Mouse (Mus musculus): ENCODE measurements at regions not wholly inside any gene's neighbourhood (a gene's known extent, or its start where the extent isn't known, plus 50 kb on each side); places are given as distances from the start of the nearest gene placed in this dataset.

DNA sequence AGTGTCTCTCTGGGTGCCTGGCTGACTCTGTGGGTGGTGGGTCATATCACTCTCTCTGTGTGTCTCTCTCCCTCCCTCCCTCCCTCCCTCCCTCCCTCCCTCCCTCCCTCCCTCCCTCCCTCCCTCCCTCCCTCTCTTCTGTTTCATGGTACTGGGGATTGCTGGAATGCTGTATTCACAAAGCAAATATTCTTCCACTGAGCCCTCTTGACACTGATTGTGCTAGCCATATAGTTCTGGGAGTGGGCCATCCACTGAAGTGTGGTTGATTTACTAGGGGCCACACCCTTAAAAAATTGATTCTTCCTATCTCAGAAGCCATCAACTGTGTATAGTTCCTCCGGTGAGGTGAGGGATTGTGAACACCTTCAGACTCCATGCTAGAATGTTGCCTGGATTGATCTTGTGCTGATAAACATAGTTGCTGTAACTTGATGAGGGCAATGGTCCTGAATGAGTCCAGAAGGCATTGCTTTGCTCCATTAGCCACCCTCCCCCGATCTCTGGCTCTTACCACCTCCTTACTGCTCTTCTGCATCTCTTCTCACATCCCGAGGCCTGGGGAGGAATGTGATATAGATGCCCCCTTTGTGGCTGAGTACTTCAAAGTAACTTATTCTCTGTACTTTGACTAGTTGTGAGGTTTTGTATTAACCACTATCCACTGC is 268.8 kb upstream of the Id2 start:
- ATAC-seq = no peak
- no peak overlapping the region for H3K27ac ChIP-seq (ENCODE audit: low read depth, low read length)
- H3K9ac ChIP-seq (ENCODE audit: low read depth, low read length) = no peak overlapping the region
- H3K4me3 ChIP-seq (ENCODE audit: low read length) = no peak overlapping the region
- no peaks in the 10 kb centered on the region for H3K36me3 ChIP-seq (ENCODE audit: control insufficient read depth, insufficient read depth, low read length)
- H3K27me3 ChIP-seq (replicated peaks; ENCODE audit: control insufficient read depth, insufficient read depth, low read length) = no peaks in the 10 kb centered on the region
- peaks cover 3% of the 10 kb centered on the region; the same call in 1 of the 2 replicates for H3K9me3 ChIP-seq (ENCODE audit: control insufficient read depth, low read length)
- 79% methylated on average over 3 of the region's 3 CpGs for WGBS
- H3K4me2 ChIP-seq (ENCODE audit: low read length) = no peak overlapping the region
- H3K4me1 ChIP-seq (ENCODE audit: control insufficient read depth, insufficient read depth, low read depth, low read length) = no peaks in the 10 kb centered on the region

DNA sequence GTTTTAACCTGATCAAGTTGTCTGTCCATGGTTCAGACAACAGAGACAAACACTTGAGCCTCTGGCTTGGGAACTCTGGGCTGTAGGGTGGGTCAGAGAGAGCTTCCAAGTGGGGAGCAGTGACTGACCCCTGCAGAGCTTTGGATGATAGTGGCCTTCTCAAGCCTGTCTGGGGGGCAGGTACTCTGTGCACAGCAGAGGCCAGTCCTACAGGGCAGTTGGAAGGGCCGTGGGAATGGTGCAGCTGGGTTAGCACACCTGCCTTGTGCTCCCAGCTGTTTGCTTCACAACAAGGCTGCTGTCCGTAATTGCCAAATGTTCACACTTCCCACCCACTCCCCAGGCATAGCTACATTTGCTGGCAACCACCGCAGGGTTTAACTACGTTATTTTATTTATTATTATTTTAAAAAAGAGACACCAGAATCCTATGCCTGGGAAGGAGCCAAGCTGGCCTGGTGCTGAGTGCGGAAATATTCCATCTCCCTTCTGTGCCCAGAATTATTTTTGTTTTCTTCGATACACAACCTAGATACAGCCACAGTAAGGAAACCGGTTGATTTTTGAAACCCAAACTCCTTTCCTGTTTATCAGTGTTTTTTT is 268.1 kb upstream of the Id2 start:
- Histone ChIP-seq H3K27me3 (replicated peaks; ENCODE audit: control insufficient read depth, insufficient read depth, low read length) (no peaks in the 10 kb centered on the region), H3K4me1 (ENCODE audit: control insufficient read depth, insufficient read depth, low read depth, low read length) (no peaks in the 10 kb centered on the region), H3K4me3 (ENCODE audit: low read length) (no peak overlapping the region), H3K36me3 (ENCODE audit: control insufficient read depth, insufficient read depth, low read length) (no peaks in the 10 kb centered on the region), H3K9ac (ENCODE audit: low read depth, low read length) (no peak overlapping the region; the same call in 1 of the 2 replicates), H3K27ac (ENCODE audit: low read depth, low read length) (no peak overlapping the region), H3K4me2 (ENCODE audit: low read length) (no peak overlapping the region), H3K9me3 (ENCODE audit: control insufficient read depth, low read length) (peaks cover 3% of the 10 kb centered on the region; the same call in 1 of the 2 replicates)
- 66% methylated on average over 7 of the region's 7 CpGs for WGBS
- ATAC-seq = no peak

DNA sequence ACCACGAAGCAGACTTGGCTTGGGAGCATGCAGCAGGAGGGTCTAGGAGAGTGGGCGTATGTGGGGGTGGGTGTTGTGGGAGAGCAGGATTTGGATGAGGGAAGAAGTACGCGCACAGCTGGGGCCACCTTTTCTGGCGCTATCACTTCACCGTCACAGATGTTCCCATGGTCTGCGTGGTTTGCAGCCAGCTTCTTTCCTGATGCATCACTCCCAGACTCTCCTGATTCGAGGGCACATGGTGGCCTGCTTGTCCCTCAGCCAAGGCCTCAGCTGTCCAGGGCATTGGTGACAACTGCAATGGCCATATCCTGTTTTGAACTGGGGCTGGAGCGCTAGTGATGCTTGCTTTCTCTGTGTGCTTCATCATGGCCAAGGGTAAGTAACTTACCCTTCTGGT is 266.9 kb upstream of the Id2 start:
- H3K36me3 ChIP-seq (ENCODE audit: control insufficient read depth, insufficient read depth, low read length) = no peaks in the 10 kb centered on the region
- no peak overlapping the region for H3K9ac ChIP-seq (ENCODE audit: low read depth, low read length)
- ATAC-seq = no peak
- H3K9me3 ChIP-seq (ENCODE audit: control insufficient read depth, low read length) = peaks cover 3% of the 10 kb centered on the region; the same call in 1 of the 2 replicates
- H3K27ac ChIP-seq (ENCODE audit: low read depth, low read length) = no peak overlapping the region
- 87% methylated on average over 9 of the region's 9 CpGs for WGBS
- H3K4me1 ChIP-seq (ENCODE audit: control insufficient read depth, insufficient read depth, low read depth, low read length) = no peaks in the 10 kb centered on the region
- no peak overlapping the region for H3K4me2 ChIP-seq (ENCODE audit: low read length)
- no peaks in the 10 kb centered on the region for H3K27me3 ChIP-seq (replicated peaks; ENCODE audit: control insufficient read depth, insufficient read depth, low read length)
- no peak overlapping the region for H3K4me3 ChIP-seq (ENCODE audit: low read length)

DNA sequence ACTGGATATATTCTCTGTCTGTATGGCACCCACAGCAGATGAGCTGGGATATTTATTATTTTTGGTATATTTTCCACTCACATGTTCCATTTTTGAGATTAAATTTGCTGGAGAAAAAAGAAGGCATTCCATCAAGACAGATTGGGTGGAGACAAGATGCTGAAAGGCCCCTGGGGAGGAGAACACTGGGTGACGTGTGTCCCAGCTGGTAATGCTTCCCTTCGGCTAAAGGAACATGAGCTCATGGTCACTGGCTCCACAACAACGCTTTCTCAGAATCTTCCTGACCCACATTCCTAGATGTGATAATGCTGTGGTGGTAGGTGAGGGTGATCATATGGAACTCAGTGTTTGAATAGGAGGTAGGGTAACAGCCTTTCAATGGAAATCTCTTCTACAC is 266.4 kb upstream of the Id2 start:
- ATAC-seq = no peak
- Histone ChIP-seq H3K36me3 (ENCODE audit: control insufficient read depth, insufficient read depth, low read length) (no peaks in the 10 kb centered on the region), H3K4me1 (ENCODE audit: control insufficient read depth, insufficient read depth, low read depth, low read length) (no peaks in the 10 kb centered on the region), H3K9ac (ENCODE audit: low read depth, low read length) (no peak overlapping the region), H3K27me3 (replicated peaks; ENCODE audit: control insufficient read depth, insufficient read depth, low read length) (no peaks in the 10 kb centered on the region), H3K9me3 (ENCODE audit: control insufficient read depth, low read length) (peaks cover 3% of the 10 kb centered on the region; the same call in 1 of the 2 replicates), H3K4me2 (ENCODE audit: low read length) (no peak overlapping the region), H3K27ac (ENCODE audit: low read depth, low read length) (no peak overlapping the region), H3K4me3 (ENCODE audit: low read length) (no peak overlapping the region)
- 92% methylated on average over 3 of the region's 3 CpGs for WGBS

DNA sequence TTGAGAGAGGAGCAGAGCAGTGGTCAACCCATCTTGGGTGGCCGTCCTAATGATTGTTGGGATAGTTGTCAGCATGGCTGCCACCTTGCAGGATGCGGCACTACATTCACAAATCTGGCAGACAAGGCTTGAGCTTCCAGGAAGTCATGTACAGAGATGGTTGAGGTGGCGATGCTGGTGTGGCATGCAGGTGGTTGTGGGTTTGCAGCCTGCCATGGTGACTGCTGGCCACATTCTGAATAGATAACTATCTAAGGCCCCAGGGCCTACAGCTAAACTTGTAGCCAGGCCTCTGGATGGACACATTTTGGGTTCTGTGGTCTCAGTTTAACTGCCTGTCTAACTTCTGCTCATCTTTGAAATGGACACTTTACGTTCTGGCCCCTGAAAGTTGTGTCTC is 265.8 kb upstream of the Id2 start:
- 92% methylated on average over 4 of the region's 4 CpGs for WGBS
- Histone ChIP-seq H3K4me2 (ENCODE audit: low read length) (no peak overlapping the region), H3K4me3 (ENCODE audit: low read length) (no peak overlapping the region), H3K27ac (ENCODE audit: low read depth, low read length) (no peak overlapping the region), H3K4me1 (ENCODE audit: control insufficient read depth, insufficient read depth, low read depth, low read length) (no peaks in the 10 kb centered on the region), H3K36me3 (ENCODE audit: control insufficient read depth, insufficient read depth, low read length) (no peaks in the 10 kb centered on the region), H3K27me3 (replicated peaks; ENCODE audit: control insufficient read depth, insufficient read depth, low read length) (no peaks in the 10 kb centered on the region), H3K9ac (ENCODE audit: low read depth, low read length) (no peak overlapping the region), H3K9me3 (ENCODE audit: control insufficient read depth, low read length) (peaks cover 3% of the 10 kb centered on the region; the same call in 1 of the 2 replicates)
- no peak for ATAC-seq

DNA sequence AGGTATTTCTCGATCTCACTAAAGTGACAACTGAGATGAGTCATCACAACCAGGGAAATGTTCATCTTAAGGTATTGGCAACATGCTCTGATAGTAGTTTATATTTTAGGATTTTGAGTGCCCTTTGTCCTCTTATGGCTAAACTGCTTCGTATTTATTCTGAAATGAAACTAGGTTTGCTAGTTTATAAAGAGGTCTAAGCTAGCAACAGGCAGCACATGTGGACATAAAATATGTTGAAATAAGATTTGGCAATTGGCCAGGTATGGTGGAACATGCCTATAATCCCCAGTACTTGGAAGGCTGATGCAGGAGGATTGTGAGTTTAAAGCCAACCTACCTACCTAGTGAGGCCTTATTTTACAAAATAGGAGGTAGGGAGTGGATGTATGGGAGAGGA is 263.8 kb upstream of the Id2 start:
- no peaks in the 10 kb centered on the region for H3K4me1 ChIP-seq (ENCODE audit: control insufficient read depth, insufficient read depth, low read depth, low read length)
- H3K27me3 ChIP-seq (replicated peaks; ENCODE audit: control insufficient read depth, insufficient read depth, low read length) = no peaks in the 10 kb centered on the region
- ATAC-seq = no peak
- H3K4me3 ChIP-seq (ENCODE audit: low read length) = no peak overlapping the region
- WGBS = 97% methylated on average over 2 of the region's 2 CpGs
- no peaks in the 10 kb centered on the region for H3K36me3 ChIP-seq (ENCODE audit: control insufficient read depth, insufficient read depth, low read length)
- H3K9me3 ChIP-seq (ENCODE audit: control insufficient read depth, low read length) = peaks cover 3% of the 10 kb centered on the region; the same call in 1 of the 2 replicates
- no peak overlapping the region for H3K9ac ChIP-seq (ENCODE audit: low read depth, low read length)
- H3K4me2 ChIP-seq (ENCODE audit: low read length) = no peak overlapping the region
- H3K27ac ChIP-seq (ENCODE audit: low read depth, low read length) = no peak overlapping the region

DNA sequence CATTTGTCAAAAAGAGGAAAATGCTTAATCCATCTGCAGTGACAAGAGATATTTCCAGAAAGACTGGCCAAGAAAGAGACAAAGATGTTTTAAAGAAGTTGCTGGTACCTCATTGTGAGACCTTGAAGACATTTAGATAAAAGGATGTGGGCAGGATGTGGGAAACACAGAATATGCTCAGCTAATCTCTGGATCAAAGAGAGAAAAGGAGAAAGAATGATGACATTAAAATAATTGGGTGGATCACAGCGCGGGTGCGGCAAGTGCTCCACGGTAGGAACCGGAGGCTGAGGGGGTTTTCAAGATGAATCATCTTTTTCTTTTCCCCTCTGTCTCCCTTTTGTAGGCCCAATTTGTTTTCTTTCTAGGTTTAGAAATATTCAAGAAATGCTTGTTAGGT is 263.0 kb upstream of the Id2 start:
- no peak for ATAC-seq
- Histone ChIP-seq H3K4me1 (ENCODE audit: control insufficient read depth, insufficient read depth, low read depth, low read length) (no peaks in the 10 kb centered on the region), H3K4me2 (ENCODE audit: low read length) (no peak overlapping the region), H3K9me3 (ENCODE audit: control insufficient read depth, low read length) (peaks cover 3% of the 10 kb centered on the region; the same call in 1 of the 2 replicates), H3K4me3 (ENCODE audit: low read length) (no peak overlapping the region), H3K36me3 (ENCODE audit: control insufficient read depth, insufficient read depth, low read length) (no peaks in the 10 kb centered on the region), H3K27ac (ENCODE audit: low read depth, low read length) (no peak overlapping the region), H3K27me3 (replicated peaks; ENCODE audit: control insufficient read depth, insufficient read depth, low read length) (no peaks in the 10 kb centered on the region), H3K9ac (ENCODE audit: low read depth, low read length) (no peak overlapping the region)
- 94% methylated on average over 5 of the region's 5 CpGs for WGBS

DNA sequence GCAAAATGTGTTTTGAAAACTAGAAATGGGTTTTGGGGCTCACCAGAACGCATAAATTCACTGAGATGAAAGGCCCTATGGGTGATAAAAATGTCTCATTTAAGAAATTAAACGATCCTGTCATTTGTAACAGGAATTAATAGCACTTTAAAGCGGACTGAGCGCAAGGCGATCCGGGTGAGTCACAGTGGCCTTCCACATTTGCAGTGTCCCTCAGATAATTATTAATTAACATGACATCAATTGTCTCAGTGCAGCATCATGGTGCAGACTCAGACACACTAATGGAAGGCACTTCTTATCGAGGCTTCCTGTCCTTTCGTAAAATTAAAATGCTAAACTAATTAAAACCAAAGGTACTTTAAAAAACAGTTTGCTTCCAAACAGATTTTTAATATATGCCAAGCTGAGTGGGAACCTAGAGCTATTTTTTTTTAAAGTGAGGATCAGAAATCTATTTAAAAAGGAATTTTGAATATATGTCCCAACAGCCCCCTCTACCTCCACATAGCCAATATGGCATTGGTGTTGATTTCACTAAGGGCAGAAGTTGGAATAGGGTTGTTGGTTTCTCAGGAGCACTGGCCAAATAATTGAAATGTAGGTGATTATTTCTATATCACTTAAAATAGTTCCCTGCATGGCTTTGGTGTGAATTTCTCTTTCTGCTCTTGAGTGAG is 262.0 kb upstream of the Id2 start:
- no peaks in the 10 kb centered on the region for H3K27me3 ChIP-seq (replicated peaks; ENCODE audit: control insufficient read depth, insufficient read depth, low read length)
- peaks cover 3% of the 10 kb centered on the region; the same call in 1 of the 2 replicates for H3K9me3 ChIP-seq (ENCODE audit: control insufficient read depth, low read length)
- no peak overlapping the region for H3K27ac ChIP-seq (ENCODE audit: low read depth, low read length)
- ATAC-seq = no peak
- WGBS = 69% methylated on average over 8 of the region's 8 CpGs
- H3K9ac ChIP-seq (ENCODE audit: low read depth, low read length) = no peak overlapping the region
- H3K36me3 ChIP-seq (ENCODE audit: control insufficient read depth, insufficient read depth, low read length) = no peaks in the 10 kb centered on the region
- no peak overlapping the region for H3K4me3 ChIP-seq (ENCODE audit: low read length)
- H3K4me2 ChIP-seq (ENCODE audit: low read length) = no peak overlapping the region
- H3K4me1 ChIP-seq (ENCODE audit: control insufficient read depth, insufficient read depth, low read depth, low read length) = no peaks in the 10 kb centered on the region

DNA sequence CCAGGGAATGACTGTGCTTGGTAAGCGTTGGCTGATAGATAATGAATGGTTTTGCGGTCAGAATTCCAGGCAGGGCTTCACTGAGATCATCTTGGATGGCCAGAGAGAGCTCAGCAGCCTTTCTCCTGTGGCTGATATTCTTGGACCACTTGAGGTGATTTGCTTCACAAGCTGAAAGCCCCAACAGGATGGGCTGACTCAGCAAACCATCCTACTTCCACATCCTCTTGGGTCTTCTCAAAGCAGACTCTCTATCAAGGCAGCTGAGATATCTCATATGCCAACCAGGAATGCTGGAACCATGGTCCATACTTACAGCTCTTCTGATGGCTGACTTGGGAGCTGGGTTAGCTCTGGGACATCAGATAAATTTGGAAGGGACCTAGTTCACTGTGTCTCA is 259.8 kb upstream of the Id2 start:
- no peaks in the 10 kb centered on the region for H3K36me3 ChIP-seq (ENCODE audit: control insufficient read depth, insufficient read depth, low read length)
- 74% methylated on average over 2 of the region's 2 CpGs for WGBS
- H3K4me3 ChIP-seq (ENCODE audit: low read length) = no peak overlapping the region
- peaks cover 3% of the 10 kb centered on the region; the same call in 1 of the 2 replicates for H3K9me3 ChIP-seq (ENCODE audit: control insufficient read depth, low read length)
- H3K27ac ChIP-seq (ENCODE audit: low read depth, low read length) = no peak overlapping the region
- no peaks in the 10 kb centered on the region for H3K27me3 ChIP-seq (replicated peaks; ENCODE audit: control insufficient read depth, insufficient read depth, low read length)
- H3K4me1 ChIP-seq (ENCODE audit: control insufficient read depth, insufficient read depth, low read depth, low read length) = no peaks in the 10 kb centered on the region
- H3K4me2 ChIP-seq (ENCODE audit: low read length) = no peak overlapping the region
- no peak for ATAC-seq
- H3K9ac ChIP-seq (ENCODE audit: low read depth, low read length) = no peak overlapping the region
